Mouse (Mus musculus) kidney, postnatal 0 days (tissue): ENCODE data around the gene Rmnd5b. TPM values are rescaled to one million over a fixed set of nuclear protein-coding genes. Genes with fewer than 3 reads are reported as not detected.

ENCODE experiments used
- ATAC-seq: fragments of 200-750 bp; cut with Nextera tagmentation; replicated peaks from 2 replicates; pipeline ENCODE4 v1.8.0; 2017; ENCODE audit warnings: low read depth, moderate number of reproducible peaks, moderate TSS enrichment, moderate library complexity; ENCODE audit not compliant: low FRiP score
- DNase-seq: peaks from one replicate; pipeline ENCODE4 v3.0.0-alpha.2; 2016; ENCODE audit warnings: low spot score
- H3K27ac ChIP-seq: fragments of 300-500 bp; sonication (generic); 2 replicates; pipeline ENCODE4 v1.5.1; 2014; ENCODE audit warnings: mild to moderate bottlenecking
- H3K27me3 ChIP-seq: fragments of 300-500 bp; sonication (generic); 2 replicates; pipeline ENCODE4 v1.6.1; 2014; ENCODE audit warnings: low read length, mixed read lengths; ENCODE audit not compliant: insufficient read depth
- H3K36me3 ChIP-seq: fragments of 300-500 bp; sonication (generic); 2 replicates; pipeline ENCODE4 v1.6.1; 2014; ENCODE audit warnings: low read length, mixed read lengths; ENCODE audit not compliant: insufficient read depth
- H3K4me1 ChIP-seq: fragments of 300-500 bp; sonication (generic); replicated peaks from 2 replicates; pipeline ENCODE4 v1.6.1; 2014; ENCODE audit warnings: antibody characterized with exemption, low read length, mixed read lengths; ENCODE audit not compliant: insufficient read depth
- H3K4me2 ChIP-seq: fragments of 300-500 bp; sonication (generic); 2 replicates; pipeline ENCODE4 v1.6.1; 2014; ENCODE audit warnings: mild to moderate bottlenecking, low read length, moderate library complexity, mixed read lengths
- H3K4me3 ChIP-seq: fragments of 300-500 bp; sonication (generic); replicated peaks from 2 replicates; pipeline ENCODE4 v1.5.1; 2014; ENCODE audit warnings: low read depth, low read length
- H3K9ac ChIP-seq: fragments of 300-500 bp; sonication (generic); 2 replicates; pipeline ENCODE4 v1.6.1; 2014; ENCODE audit warnings: low read depth, low read length
- H3K9me3 ChIP-seq: fragments of 300-500 bp; sonication (generic); replicated peaks from 2 replicates; pipeline ENCODE4 v1.6.1; 2016; ENCODE audit warnings: low read length, inconsistent platforms, mixed read lengths
- CTCF ChIP-seq: IDR thresholded peaks from 2 replicates; pipeline ENCODE4 v1.5.1; 2016; ENCODE audit warnings: antibody characterized with exemption, low read depth, mild to moderate bottlenecking, moderate library complexity
- WGBS: fragments of 180-500 bp; shearing (Covaris S2); extraction: QIAGEN DNeasy Blood & Tissue Kit; methylation state at CpG from one replicate; pipeline ENCODE4 v1.1.7; 2014; 5-methylcytosine and 5-hydroxymethylcytosine counted together
- polyA plus RNA-seq: library from polyadenylated mRNA; unstranded; fragments of >200 nt; fragmentation: Nextera tagmentation; extraction: Ambion mirVana; gene quantifications from 2 replicates; pipeline ENCODE4 v1.2.1, GENCODE M21; 2015

Gene Rmnd5b
- polyA plus RNA-seq, 1 experiment from 2014 or later: 40.8 TPM

- H3K9ac ChIP-seq: peak overlapping the region; percentile 100
- H3K27ac ChIP-seq: peak overlapping the region; percentile 97
- peaks cover 38% of the 10 kb centered on the region for H3K36me3 ChIP-seq
- DNase-seq (peak; percentile 95), ATAC-seq (peak; percentile 83)
- peak overlapping the region; percentile 99 for H3K4me3 ChIP-seq
- under 1% methylated on average over 80 of the region's 81 CpGs for WGBS
- H3K4me1 ChIP-seq: no peaks in the 10 kb centered on the region; the same call in 1 of the 2 replicates
- no peaks in the 10 kb centered on the region for H3K27me3 ChIP-seq
- H3K9me3 ChIP-seq: no peaks in the 10 kb centered on the region
- peak overlapping the region; percentile 75 for H3K4me2 ChIP-seq
- TF ChIP-seq CTCF: no peak
Observed at GRCm38 (mm10) chr11:51605602-51606446, 29.9 kb downstream of the Rmnd5b start.

- Histone ChIP-seq H3K27me3 (no peaks in the 10 kb centered on the region), H3K9me3 (no peaks in the 10 kb centered on the region), H3K4me1 (no peaks in the 10 kb centered on the region; the same call in 1 of the 2 replicates), H3K4me3 (no peak overlapping the region), H3K27ac (no peak overlapping the region), H3K4me2 (no peak overlapping the region), H3K9ac (no peak overlapping the region), H3K36me3 (peaks cover 73% of the 10 kb centered on the region)
- ATAC-seq: no peak
- TF ChIP-seq CTCF: no peak
- WGBS: 88% methylated on average over 3 of the region's 3 CpGs
- DNase-seq: no peak
Observed at GRCm38 (mm10) chr11:51602253-51602652, 33.4 kb downstream of the Rmnd5b start.

DNA sequence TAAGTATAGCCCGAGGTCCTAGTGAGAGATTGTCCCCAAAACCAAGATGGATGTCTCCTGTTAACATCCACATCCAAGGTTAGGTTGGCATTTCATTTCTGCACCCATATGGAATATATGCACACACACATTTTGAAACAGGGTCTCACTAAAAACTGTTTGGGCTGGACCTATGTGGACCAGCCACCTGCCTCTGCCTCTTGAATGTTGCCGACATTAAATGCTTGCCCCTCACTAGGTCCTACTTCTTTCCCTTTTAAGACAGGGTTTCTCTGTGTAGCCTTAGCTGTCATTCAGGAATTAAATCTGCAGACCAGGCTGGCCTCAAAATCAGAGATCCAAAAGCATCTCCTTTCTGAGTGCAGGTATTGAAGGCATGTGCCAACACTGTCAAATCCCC lies 38.1 kb downstream of the Rmnd5b start:
- no peak overlapping the region for H3K27ac ChIP-seq
- ATAC-seq: no peak
- H3K9me3 ChIP-seq: no peaks in the 10 kb centered on the region
- H3K4me3 ChIP-seq: no peak overlapping the region
- peaks cover 92% of the 10 kb centered on the region for H3K36me3 ChIP-seq
- DNase-seq: no peak
- H3K27me3 ChIP-seq: no peaks in the 10 kb centered on the region
- no peak for TF ChIP-seq CTCF
- H3K4me1 ChIP-seq: no peaks in the 10 kb centered on the region
- WGBS: 88% methylated on average over 2 of the region's 2 CpGs
- H3K4me2 ChIP-seq: no peak overlapping the region
- no peak overlapping the region for H3K9ac ChIP-seq

GRCm38 (mm10) chr11:51595459-51596083 lies 40.1 kb downstream of the Rmnd5b start:
- no peak for DNase-seq
- no peaks in the 10 kb centered on the region for H3K9me3 ChIP-seq
- H3K4me2 ChIP-seq: no peak overlapping the region
- no peak overlapping the region for H3K27ac ChIP-seq
- no peaks in the 10 kb centered on the region for H3K4me1 ChIP-seq
- no peak for ATAC-seq
- peaks cover 86% of the 10 kb centered on the region for H3K36me3 ChIP-seq
- H3K27me3 ChIP-seq: no peaks in the 10 kb centered on the region
- H3K4me3 ChIP-seq: no peak overlapping the region
- no peak for TF ChIP-seq CTCF
- no peak overlapping the region for H3K9ac ChIP-seq
- WGBS: 95% methylated on average over 1 of the region's 1 CpGs

GRCm38 (mm10) chr11:51594715-51595350 lies 40.9 kb downstream of the Rmnd5b start:
- H3K9ac ChIP-seq: no peak overlapping the region
- H3K27ac ChIP-seq: no peak overlapping the region
- no peaks in the 10 kb centered on the region for H3K9me3 ChIP-seq
- DNase-seq: no peak
- peaks cover 81% of the 10 kb centered on the region for H3K36me3 ChIP-seq
- TF ChIP-seq CTCF: no peak
- WGBS: 61% methylated on average over 3 of the region's 3 CpGs
- ATAC-seq: no peak
- H3K4me2 ChIP-seq: no peak overlapping the region
- no peaks in the 10 kb centered on the region for H3K27me3 ChIP-seq
- no peak overlapping the region for H3K4me3 ChIP-seq
- no peaks in the 10 kb centered on the region for H3K4me1 ChIP-seq

DNA sequence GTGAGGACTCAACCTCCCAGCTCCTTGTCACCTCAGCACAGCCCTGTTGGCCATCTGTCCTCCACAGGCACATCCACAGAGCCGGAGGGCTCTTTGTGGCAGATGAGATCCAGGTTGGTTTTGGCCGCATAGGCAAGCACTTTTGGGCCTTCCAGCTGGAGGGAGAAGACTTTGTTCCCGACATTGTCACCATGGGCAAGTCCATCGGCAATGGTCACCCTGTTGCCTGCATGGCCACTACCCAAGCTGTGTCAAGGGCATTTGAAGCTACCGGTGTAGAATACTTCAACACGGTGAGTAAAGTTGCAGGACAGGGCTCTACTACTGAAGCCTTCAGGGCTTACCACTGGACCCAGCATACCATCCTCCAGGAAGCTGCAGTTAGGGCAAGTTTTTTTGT lies 41.8 kb downstream of the Rmnd5b start:
- 90% methylated on average over 6 of the region's 6 CpGs for WGBS
- no peak for ATAC-seq
- H3K9ac ChIP-seq: no peak overlapping the region

More for the DNA sequence above, 41.8 kb downstream of the Rmnd5b start:
- no peaks in the 10 kb centered on the region for H3K9me3 ChIP-seq
- no peaks in the 10 kb centered on the region for H3K27me3 ChIP-seq
- H3K4me3 ChIP-seq: no peak overlapping the region
- no peak for TF ChIP-seq CTCF
- no peak overlapping the region for H3K27ac ChIP-seq
- H3K4me1 ChIP-seq: no peaks in the 10 kb centered on the region
- H3K4me2 ChIP-seq: no peak overlapping the region
- H3K36me3 ChIP-seq: peaks cover 78% of the 10 kb centered on the region
- DNase-seq: no peak
